Mouse (Mus musculus) ES-E14 (cell line): Measurements from ENCODE around the gene Rnf111. TPM values are rescaled to one million over a fixed set of nuclear protein-coding genes. Genes with fewer than 3 reads are reported as not detected.

Experiments
- DNase-seq: peaks from one replicate; pipeline ENCODE4 v3.0.0-alpha.2; 2013; ENCODE audit warnings: low read depth, low spot score
- H3K27ac ChIP-seq: 2 replicates; pipeline ENCODE4 v1.5.1; 2012; ENCODE audit warnings: low read depth, mild to moderate bottlenecking, low read length, moderate library complexity, mixed read lengths; ENCODE audit not compliant: poor library complexity, insufficient read depth, severe bottlenecking
- H3K36me3 ChIP-seq: 2 replicates; pipeline ENCODE4 v1.6.1; 2012; ENCODE audit warnings: mild to moderate bottlenecking, low read length, moderate library complexity, mixed read lengths; ENCODE audit not compliant: control insufficient read depth, poor library complexity, insufficient read depth, severe bottlenecking
- H3K4me1 ChIP-seq, 2 experiments: fragments of 150-350 bp in 1 of 2; sonication (generic) in 1 of 2; 2 replicates each; pipeline ENCODE4 v1.6.1; 2012; ENCODE audit warnings: low read length in 2 of 2, mild to moderate bottlenecking in 1 of 2, mixed read lengths in 1 of 2; ENCODE audit not compliant: control insufficient read depth in 2 of 2, insufficient read depth in 2 of 2, poor library complexity in 1 of 2
- H3K4me3 ChIP-seq, 2 experiments: fragments of 150-350 bp in 1 of 2; sonication (generic) in 1 of 2; 2 replicates each; pipeline ENCODE4 v1.5.1; 2012; ENCODE audit warnings: low read length in 2 of 2, low read depth in 1 of 2, mild to moderate bottlenecking in 1 of 2, mixed read lengths in 1 of 2; ENCODE audit not compliant: insufficient read depth in 1 of 2, poor library complexity in 1 of 2, severe bottlenecking in 1 of 2
- H3K9ac ChIP-seq: 2 replicates; pipeline ENCODE4 v1.6.1; 2012; ENCODE audit warnings: low read depth, mild to moderate bottlenecking, low read length, mixed read lengths; ENCODE audit not compliant: poor library complexity, insufficient read depth, severe bottlenecking
- H3K9me3 ChIP-seq: fragments of 150-350 bp; sonication (generic); 2 replicates; pipeline ENCODE4 v1.6.1; 2012; ENCODE audit warnings: low read depth, mild to moderate bottlenecking, low read length; ENCODE audit not compliant: control insufficient read depth, insufficient read depth
- CHD2 ChIP-seq: IDR thresholded peaks from 2 replicates; pipeline ENCODE4 v1.6.1; 2014; ENCODE audit warnings: mild to moderate bottlenecking, low read depth, low read length, inconsistent platforms
- HCFC1 ChIP-seq: IDR thresholded peaks from 2 replicates; pipeline ENCODE4 v1.6.1; 2012; ENCODE audit warnings: low read length, inconsistent platforms, borderline replicate concordance; ENCODE audit not compliant: insufficient read depth
- MAFK ChIP-seq: IDR thresholded peaks from 2 replicates; pipeline ENCODE4 v1.6.1; 2014; ENCODE audit warnings: mild to moderate bottlenecking, low read depth, low read length, inconsistent platforms; ENCODE audit not compliant: insufficient read depth
- ZC3H11A ChIP-seq: IDR thresholded peaks from 2 replicates; pipeline ENCODE4 v1.6.1; 2012; ENCODE audit warnings: low read depth, mild to moderate bottlenecking, inconsistent platforms, low read length, borderline replicate concordance
- ZNF384 ChIP-seq: IDR thresholded peaks from 2 replicates; pipeline ENCODE4 v1.6.1; 2012; ENCODE audit warnings: low read depth, low read length, inconsistent platforms
- in situ Hi-C, 2 experiments: fragments of 600-800 bp; cut with MboI; formaldehyde crosslinking; loops; one replicate each; pipeline ENCODE4 v1.15.1; 2025; ENCODE audit warnings: low sequenced_read_pairs in 2 of 2, inconsistent platforms in 1 of 2; ENCODE audit not compliant: unreplicated experiment in 2 of 2
- total RNA-seq: library from RNA; depleted of rRNA; stranded (reverse); fragments of 300-350 nt; gene quantifications from 2 replicates; pipeline ENCODE4 v1.2.3, GENCODE M21; 2012

The Rnf111 gene
- total RNA-seq, 1 experiment = 24.3 TPM

- H3K9ac ChIP-seq = no peak overlapping the region
- H3K27ac ChIP-seq = no peak overlapping the region
- no peak for DNase-seq
- peaks cover 2% of the 10 kb centered on the region; the same call in 1 of the 2 replicates for H3K36me3 ChIP-seq
- H3K4me3 ChIP-seq = no peak overlapping the region
- no peak for TF ChIP-seq ZC3H11A
- TF ChIP-seq MAFK = no peak
- no peak for TF ChIP-seq HCFC1
- in situ Hi-C loops = no loop called here
- H3K9me3 ChIP-seq = no peaks in the 10 kb centered on the region
- H3K4me1 ChIP-seq = peaks cover 3 to 7% of the 10 kb centered on the region in 2 experiments
Observed at GRCm38 (mm10) chr9:70493038-70493437, 10.5 kb downstream of the Rnf111 start.

- Histone ChIP-seq H3K36me3 (peaks cover 2% of the 10 kb centered on the region; the same call in 1 of the 2 replicates), H3K27ac (peak overlapping the region; percentile 53; the same call in 1 of the 2 replicates), H3K4me1 (peaks cover 5 to 14% of the 10 kb centered on the region in 2 experiments), H3K9me3 (no peaks in the 10 kb centered on the region), H3K4me3 (no peak overlapping the region), H3K9ac (peak overlapping the region; percentile 17; the same call in 1 of the 2 replicates)
- no peak for DNase-seq
- TF ChIP-seq CHD2 = no peak
- TF ChIP-seq ZC3H11A = no peak
- TF ChIP-seq ZNF384 = no peak
- TF ChIP-seq HCFC1 = no peak
- TF ChIP-seq MAFK = no peak
- in situ Hi-C loops = no loop called here
Observed at GRCm38 (mm10) chr9:70491176-70491575, 12.3 kb downstream of the Rnf111 start.

GRCm38 (mm10) chr9:70487401-70487800, 16.1 kb downstream of the Rnf111 start:
- in situ Hi-C loops = no loop called here
- H3K4me1 ChIP-seq = peaks cover 14 to 23% of the 10 kb centered on the region in 2 experiments
- no peak overlapping the region for H3K9ac ChIP-seq
- peak overlapping the region in 1 of 2 experiments; percentile 10; a peak in 2 of 4 replicates for H3K4me3 ChIP-seq
- DNase-seq = no peak
- no peaks in the 10 kb centered on the region for H3K9me3 ChIP-seq
- peaks cover 2% of the 10 kb centered on the region; the same call in 1 of the 2 replicates for H3K36me3 ChIP-seq
- H3K27ac ChIP-seq = peak overlapping the region; percentile 63; the same call in 1 of the 2 replicates
- TF ChIP-seq CHD2 (0 out of 2 replicates have a peak, but pooled peaks have one; percentile 56), MAFK (no peak), HCFC1 (no peak), ZNF384 (no peak), ZC3H11A (no peak)

- H3K9me3 ChIP-seq = no peaks in the 10 kb centered on the region
- peaks cover 12 to 23% of the 10 kb centered on the region in 2 experiments for H3K4me1 ChIP-seq
- in situ Hi-C loops = no loop called here
- TF ChIP-seq ZC3H11A (no peak), CHD2 (no peak), ZNF384 (no peak), HCFC1 (no peak), MAFK (no peak)
- H3K9ac ChIP-seq = no peak overlapping the region
- H3K36me3 ChIP-seq = peaks cover 2% of the 10 kb centered on the region; the same call in 1 of the 2 replicates
- DNase-seq = no peak
- H3K27ac ChIP-seq = no peak overlapping the region; the same call in 1 of the 2 replicates
- no peak overlapping the region for H3K4me3 ChIP-seq
Observed at GRCm38 (mm10) chr9:70485840-70486239, 17.7 kb downstream of the Rnf111 start.

- DNase-seq = no peak
- in situ Hi-C loops = no loop called here
- H3K36me3 ChIP-seq = peaks cover 2% of the 10 kb centered on the region; the same call in 1 of the 2 replicates
- peaks cover 11 to 23% of the 10 kb centered on the region in 2 experiments for H3K4me1 ChIP-seq
- no peak overlapping the region for H3K9ac ChIP-seq
- TF ChIP-seq HCFC1 = no peak
- no peak for TF ChIP-seq ZNF384
- no peak for TF ChIP-seq CHD2
- TF ChIP-seq MAFK = no peak
- no peak overlapping the region for H3K4me3 ChIP-seq
- no peak overlapping the region for H3K27ac ChIP-seq
- no peaks in the 10 kb centered on the region for H3K9me3 ChIP-seq
Observed at GRCm38 (mm10) chr9:70483495-70483894, 20.0 kb downstream of the Rnf111 start.
